Mouse (Mus musculus) ES-Bruce4 (cell line): ENCODE measurements at regions not wholly inside any gene's neighbourhood (a gene's known extent, or its start where the extent isn't known, plus 50 kb on each side); places are given as distances from the start of the nearest gene placed in this dataset.

Experiments
- CTCF ChIP-seq: IDR thresholded peaks from one replicate; pipeline ENCODE4 v1.8.1; 2011; ENCODE audit warnings: low read depth, low read length
- EP300 ChIP-seq: IDR thresholded peaks from 2 replicates; pipeline ENCODE4 v1.6.1; 2011; ENCODE audit warnings: low read depth, low read length; ENCODE audit not compliant: insufficient read depth
- POLR2A ChIP-seq: IDR thresholded peaks from one replicate; pipeline ENCODE4 v1.8.1; 2011; ENCODE audit warnings: low read length; ENCODE audit not compliant: insufficient read depth

DNA sequence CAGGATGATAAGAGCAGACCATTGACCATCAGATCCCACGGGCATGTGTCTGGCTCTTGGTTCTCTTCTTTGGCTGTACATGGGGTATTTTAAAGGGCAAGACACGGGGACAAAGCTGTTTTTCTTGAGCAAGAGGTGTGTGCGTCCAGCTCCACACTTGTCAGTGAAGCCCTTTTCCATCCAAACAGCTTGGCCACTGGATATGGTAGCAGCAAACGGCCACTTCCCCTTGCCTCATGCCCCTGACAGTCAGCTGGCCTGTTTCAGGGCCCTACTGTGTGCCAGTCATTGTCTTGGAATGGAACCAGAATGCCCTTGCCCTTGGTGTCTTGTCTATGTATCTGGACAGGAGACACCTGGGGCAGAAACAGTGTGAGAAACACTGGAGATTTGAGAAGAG is 224.7 kb downstream of the Zfp36l1 start:
- TF ChIP-seq CTCF (no peak), POLR2A (no peak), EP300 (no peak)
